Mouse (Mus musculus): Measurements from ENCODE around the gene Ttc9. TPM values are rescaled to one million over a fixed set of nuclear protein-coding genes. Genes with fewer than 3 reads are reported as not detected.

The Ttc9 gene
- not detected in 2 replicates for polyA plus RNA-seq (2011; ENCODE audit: insufficient read depth, insufficient read length, low replicate concordance, missing spikeins)

GRCm38 (mm10) chr12:81630915-81631660 lies at the start of gene Ttc9:
Gene Ttc9 (plus strand): TSS chr12:81631249.
- TF ChIP-seq POLR2A (IDR thresholded peaks at IDR 0.05; ENCODE audit: borderline replicate concordance, control insufficient read depth, low read depth, low read length) (no peak), CTCF (IDR thresholded peaks at IDR 0.05; ENCODE audit: control insufficient read depth, insufficient read depth, low read length) (no peak)
- Histone ChIP-seq H3K27ac (ENCODE audit: control insufficient read depth, insufficient read depth, low read depth, low read length, poor library complexity) (no peak within 1 kb of the TSS), H3K4me3 (replicated peaks; ENCODE audit: control insufficient read depth, low read depth, low read length) (no peak within 1 kb of the TSS), H3K4me1 (ENCODE audit: control insufficient read depth, insufficient read depth, low read length) (no peaks in the 10 kb centered on the region)
- 1% methylated on average over 80 of the region's 82 CpGs for WGBS

GRCm38 (mm10) chr12:81594902-81595671 lies 36.0 kb upstream of the Ttc9 start, which contains the start of gene Med6:
Gene Med6 (minus strand): TSS chr12:81595008.
- Histone ChIP-seq H3K4me3 (replicated peaks; ENCODE audit: control insufficient read depth, low read depth, low read length) (peak within 1 kb of the TSS; percentile 75), H3K4me1 (ENCODE audit: control insufficient read depth, insufficient read depth, low read length) (no peaks in the 10 kb centered on the region; the same call in 1 of the 2 replicates), H3K27ac (ENCODE audit: control insufficient read depth, insufficient read depth, low read depth, low read length, poor library complexity) (peak within 1 kb of the TSS; percentile 15; the same call in 1 of the 2 replicates)
- WGBS: 3% methylated on average over 36 of the region's 36 CpGs
- TF ChIP-seq POLR2A (IDR thresholded peaks at IDR 0.05; ENCODE audit: borderline replicate concordance, control insufficient read depth, low read depth, low read length) (peak; percentile 47; the same call in 1 of the 2 replicates), CTCF (IDR thresholded peaks at IDR 0.05; ENCODE audit: control insufficient read depth, insufficient read depth, low read length) (no peak)

GRCm38 (mm10) chr12:81596547-81597262 lies 34.3 kb upstream of the Ttc9 start:
- Histone ChIP-seq H3K4me1 (ENCODE audit: control insufficient read depth, insufficient read depth, low read length) (no peaks in the 10 kb centered on the region; the same call in 1 of the 2 replicates), H3K27ac (ENCODE audit: control insufficient read depth, insufficient read depth, low read depth, low read length, poor library complexity) (no peak overlapping the region), H3K4me3 (replicated peaks; ENCODE audit: control insufficient read depth, low read depth, low read length) (no peak overlapping the region)
- TF ChIP-seq POLR2A (IDR thresholded peaks at IDR 0.05; ENCODE audit: borderline replicate concordance, control insufficient read depth, low read depth, low read length) (no peak), CTCF (IDR thresholded peaks at IDR 0.05; ENCODE audit: control insufficient read depth, insufficient read depth, low read length) (no peak)
- WGBS: 60% methylated on average over 8 of the region's 8 CpGs

GRCm38 (mm10) chr12:81604995-81605784 lies 25.9 kb upstream of the Ttc9 start:
- no peaks in the 10 kb centered on the region for H3K4me1 ChIP-seq (ENCODE audit: control insufficient read depth, insufficient read depth, low read length)
- WGBS: 53% methylated on average over 5 of the region's 5 CpGs
- no peak overlapping the region for H3K4me3 ChIP-seq (replicated peaks; ENCODE audit: control insufficient read depth, low read depth, low read length)
- TF ChIP-seq CTCF (IDR thresholded peaks at IDR 0.05; ENCODE audit: control insufficient read depth, insufficient read depth, low read length) (no peak), POLR2A (IDR thresholded peaks at IDR 0.05; ENCODE audit: borderline replicate concordance, control insufficient read depth, low read depth, low read length) (no peak)
- H3K27ac ChIP-seq (ENCODE audit: control insufficient read depth, insufficient read depth, low read depth, low read length, poor library complexity): no peak overlapping the region

- H3K27ac ChIP-seq (ENCODE audit: control insufficient read depth, insufficient read depth, low read depth, low read length, poor library complexity): no peak overlapping the region
- H3K4me1 ChIP-seq (ENCODE audit: control insufficient read depth, insufficient read depth, low read length): no peaks in the 10 kb centered on the region
- TF ChIP-seq POLR2A (IDR thresholded peaks at IDR 0.05; ENCODE audit: borderline replicate concordance, control insufficient read depth, low read depth, low read length) (no peak), CTCF (IDR thresholded peaks at IDR 0.05; ENCODE audit: control insufficient read depth, insufficient read depth, low read length) (no peak)
- H3K4me3 ChIP-seq (replicated peaks; ENCODE audit: control insufficient read depth, low read depth, low read length): no peak overlapping the region
Observed at GRCm38 (mm10) chr12:81609445-81609844, 21.6 kb upstream of the Ttc9 start.

- H3K27ac ChIP-seq (ENCODE audit: control insufficient read depth, insufficient read depth, low read depth, low read length, poor library complexity): no peak overlapping the region
- TF ChIP-seq CTCF (IDR thresholded peaks at IDR 0.05; ENCODE audit: control insufficient read depth, insufficient read depth, low read length): no peak
- no peak for TF ChIP-seq POLR2A (IDR thresholded peaks at IDR 0.05; ENCODE audit: borderline replicate concordance, control insufficient read depth, low read depth, low read length)
- no peak overlapping the region for H3K4me3 ChIP-seq (replicated peaks; ENCODE audit: control insufficient read depth, low read depth, low read length)
- WGBS: 84% methylated on average over 6 of the region's 6 CpGs
- H3K4me1 ChIP-seq (ENCODE audit: control insufficient read depth, insufficient read depth, low read length): no peaks in the 10 kb centered on the region
Observed at GRCm38 (mm10) chr12:81615807-81616206, 15.2 kb upstream of the Ttc9 start.

GRCm38 (mm10) chr12:81616980-81617379 lies 14.1 kb upstream of the Ttc9 start:
- TF ChIP-seq CTCF (IDR thresholded peaks at IDR 0.05; ENCODE audit: control insufficient read depth, insufficient read depth, low read length): no peak
- no peak for TF ChIP-seq POLR2A (IDR thresholded peaks at IDR 0.05; ENCODE audit: borderline replicate concordance, control insufficient read depth, low read depth, low read length)
- Histone ChIP-seq H3K4me1 (ENCODE audit: control insufficient read depth, insufficient read depth, low read length) (no peaks in the 10 kb centered on the region), H3K4me3 (replicated peaks; ENCODE audit: control insufficient read depth, low read depth, low read length) (no peak overlapping the region), H3K27ac (ENCODE audit: control insufficient read depth, insufficient read depth, low read depth, low read length, poor library complexity) (no peak overlapping the region)
- 5% methylated on average over 7 of the region's 7 CpGs for WGBS

Measured in bone marrow, adult 2 months (tissue).